Mouse (Mus musculus): ENCODE results near the gene Ndc1.

DNA sequence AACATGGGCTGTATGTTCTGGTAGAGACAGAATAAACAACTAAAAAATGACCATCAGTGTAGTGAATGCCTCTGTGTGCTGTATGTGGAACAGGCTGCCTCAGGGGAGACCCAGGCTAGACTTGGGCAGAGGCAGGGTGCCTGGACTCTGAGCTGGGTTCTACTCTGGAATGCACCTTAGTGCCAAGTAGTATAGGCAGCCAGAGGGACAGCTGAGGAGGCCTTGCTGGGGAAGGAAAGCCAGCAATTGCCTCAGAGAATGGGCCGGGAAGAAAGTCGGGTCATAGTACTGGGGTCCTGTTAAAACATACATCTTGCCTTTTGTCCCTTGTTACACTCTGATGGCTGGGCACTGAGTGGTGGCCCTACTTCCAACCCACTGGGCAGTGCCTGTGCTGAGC, 91.9 kb downstream of the Ndc1 start:
- no peak for TF ChIP-seq CTCF (IDR thresholded peaks at IDR 0.05; ENCODE audit: low read depth, low read length)
- no peak for TF ChIP-seq TAL1 (conservative IDR thresholded peaks at IDR 0.05; ENCODE audit: low read depth, low read length)
- TF ChIP-seq GATA1 (IDR thresholded peaks at IDR 0.05; ENCODE audit: borderline replicate concordance, low read length): no peak
- TF ChIP-seq POLR2AphosphoS5 (IDR thresholded peaks at IDR 0.05; ENCODE audit: insufficient replicate concordance, low read depth, low read length): no peak
- TF ChIP-seq GATA2 (IDR thresholded peaks at IDR 0.05; ENCODE audit: borderline replicate concordance, low read depth, low read length): no peak
